Mouse (Mus musculus): Measurements from ENCODE around the gene Agbl3.

Gene Agbl3

DNA sequence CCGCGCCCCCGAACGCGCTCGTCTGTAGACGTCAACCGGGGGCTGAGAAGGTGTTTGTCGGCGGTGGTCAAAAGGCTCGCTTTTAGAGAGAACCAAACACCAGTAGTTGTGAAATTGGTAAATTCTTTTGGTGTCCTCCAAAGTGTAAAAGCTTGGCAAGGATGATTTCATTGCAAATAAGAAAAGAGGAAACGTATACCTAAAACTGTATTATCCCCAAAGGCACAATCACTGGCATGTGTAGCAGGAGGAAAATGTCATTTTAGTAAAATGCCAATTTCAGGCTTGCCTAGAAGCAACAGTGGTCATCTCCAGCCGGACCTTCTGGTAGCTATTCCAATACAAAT is 684 bp downstream of the Agbl3 start:
- in situ Hi-C loops (cut with MboI; ENCODE audit: unreplicated experiment in 2 of 2): no loop called here

- in situ Hi-C loops (cut with MboI; ENCODE audit: unreplicated experiment in 2 of 2): no loop called here
Observed at GRCm38 (mm10) chr6:34782493-34782892, 2.3 kb downstream of the Agbl3 start.

DNA sequence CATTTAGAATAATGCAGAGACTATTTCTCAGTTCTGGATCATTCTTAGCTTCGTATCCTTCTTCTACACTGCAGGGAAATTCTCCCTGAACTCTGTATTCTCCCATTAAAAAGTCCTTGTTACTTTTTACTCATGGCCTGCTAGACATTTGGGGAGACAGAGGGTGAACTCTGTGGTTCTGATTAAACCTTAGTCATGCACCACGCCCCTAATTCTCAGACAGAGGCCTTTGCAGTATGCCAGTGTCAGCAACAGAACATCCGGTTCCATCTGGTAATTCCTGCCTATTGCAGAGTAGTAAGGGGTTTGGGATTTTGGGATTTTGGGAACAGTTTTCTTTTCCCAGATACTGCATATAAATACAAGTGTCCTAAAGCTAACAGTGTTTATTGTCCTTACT is 16.6 kb downstream of the Agbl3 start:
- in situ Hi-C loops (cut with MboI; ENCODE audit: unreplicated experiment in 2 of 2): no loop called here

DNA sequence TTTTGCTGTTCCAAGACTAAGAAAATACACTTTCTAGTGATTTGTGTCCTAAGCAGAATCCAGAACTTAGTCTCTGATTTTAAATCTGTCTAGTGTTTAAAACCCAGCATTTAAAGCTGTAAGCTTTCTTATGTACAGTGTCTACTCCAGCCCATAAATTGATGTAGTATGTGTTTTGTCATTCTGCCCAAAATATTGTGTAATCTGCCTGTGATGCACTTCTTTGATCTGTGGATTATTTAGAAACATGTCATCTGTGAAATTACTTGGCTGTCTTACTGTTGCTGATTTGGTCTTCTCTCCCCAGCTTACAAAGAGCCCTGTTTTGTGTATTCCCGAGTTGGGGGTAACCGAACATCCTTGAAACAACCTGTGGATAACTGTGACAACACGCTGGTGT is 17.7 kb downstream of the Agbl3 start:
- in situ Hi-C loops (cut with MboI; ENCODE audit: unreplicated experiment in 2 of 2): no loop called here

- in situ Hi-C loops (cut with MboI; ENCODE audit: unreplicated experiment in 2 of 2): no loop called here
Observed at GRCm38 (mm10) chr6:34805582-34805981, 25.4 kb downstream of the Agbl3 start.

GRCm38 (mm10) chr6:34810651-34811050 is 30.4 kb downstream of the Agbl3 start:
- in situ Hi-C loops (cut with MboI; ENCODE audit: unreplicated experiment in 2 of 2): no loop called here

DNA sequence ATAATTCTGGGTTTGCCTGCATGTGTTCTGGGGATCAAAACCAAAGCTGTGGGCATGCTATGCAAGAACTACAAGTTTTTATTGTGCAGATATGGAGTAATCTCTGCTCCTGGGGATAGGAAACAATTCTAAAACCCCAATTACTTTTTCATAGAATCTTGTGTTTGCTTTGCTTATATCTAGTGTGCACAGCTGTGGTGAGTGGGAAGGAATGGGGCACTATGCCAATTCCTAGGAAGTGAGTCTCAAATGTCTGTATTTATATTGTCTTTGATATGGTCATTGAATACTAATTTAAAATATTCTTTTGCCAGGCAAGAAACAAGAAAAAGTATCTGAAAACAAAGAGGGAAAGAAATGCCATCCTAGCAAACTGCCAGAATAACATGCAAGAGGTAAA is 44.2 kb downstream of the Agbl3 start:
- in situ Hi-C loops (cut with MboI; ENCODE audit: unreplicated experiment in 2 of 2): no loop called here

GRCm38 (mm10) chr6:34832352-34832751 is 52.1 kb downstream of the Agbl3 start:
- in situ Hi-C loops (cut with MboI; ENCODE audit: unreplicated experiment in 2 of 2): no loop called here

GRCm38 (mm10) chr6:34861546-34862053 is 81.4 kb downstream of the Agbl3 start:
- in situ Hi-C loops (cut with MboI; ENCODE audit: unreplicated experiment in 2 of 2): loop anchor here in 1 of 2 experiments (25.0 kb wide), 1 partner anchor 1599 kb away; no protein-coding TSS in a partner anchor

- in situ Hi-C loops (cut with MboI; ENCODE audit: unreplicated experiment in 2 of 2): loop anchor here in 1 of 2 experiments (25.0 kb wide), 1 partner anchor 1600 kb away; no protein-coding TSS in a partner anchor
Observed at GRCm38 (mm10) chr6:34862381-34862780, 82.1 kb downstream of the Agbl3 start.

- in situ Hi-C loops (cut with MboI; ENCODE audit: unreplicated experiment in 2 of 2): loop anchor here in 1 of 2 experiments (25.0 kb wide), 1 partner anchor 1601 kb away; no protein-coding TSS in a partner anchor
Observed at GRCm38 (mm10) chr6:34862791-34863403, 82.7 kb downstream of the Agbl3 start, which contains the start of gene Tmem140. Gene Tmem140, plus strand, starts transcription at chr6:34863146.

- in situ Hi-C loops (cut with MboI; ENCODE audit: unreplicated experiment in 2 of 2): loop anchor here in 1 of 2 experiments (25.0 kb wide), 1 partner anchor 1602 kb away; no protein-coding TSS in a partner anchor
Observed at GRCm38 (mm10) chr6:34863786-34864514, 83.7 kb downstream of the Agbl3 start.

GRCm38 (mm10) chr6:34865213-34865612 is 85.0 kb downstream of the Agbl3 start:
- in situ Hi-C loops (cut with MboI; ENCODE audit: unreplicated experiment in 2 of 2): loop anchor here in 1 of 2 experiments (25.0 kb wide), 1 partner anchor 1603 kb away; no protein-coding TSS in a partner anchor

GRCm38 (mm10) chr6:34865711-34866593 is 85.7 kb downstream of the Agbl3 start:
- in situ Hi-C loops (cut with MboI; ENCODE audit: unreplicated experiment in 2 of 2): loop anchor here in 1 of 2 experiments (25.0 kb wide), 1 partner anchor 1604 kb away; no protein-coding TSS in a partner anchor

GRCm38 (mm10) chr6:34866786-34867185 is 86.6 kb downstream of the Agbl3 start:
- in situ Hi-C loops (cut with MboI; ENCODE audit: unreplicated experiment in 2 of 2): loop anchor here in 1 of 2 experiments (25.0 kb wide), 1 partner anchor 1604 kb away; no protein-coding TSS in a partner anchor

GRCm38 (mm10) chr6:34867301-34867994 is 87.2 kb downstream of the Agbl3 start:
- in situ Hi-C loops (cut with MboI; ENCODE audit: unreplicated experiment in 2 of 2): loop anchor here in 1 of 2 experiments (25.0 kb wide), 1 partner anchor 1605 kb away; no protein-coding TSS in a partner anchor

- in situ Hi-C loops (cut with MboI; ENCODE audit: unreplicated experiment in 2 of 2): loop anchor here in 1 of 2 experiments (25.0 kb wide), 1 partner anchor 1606 kb away; no protein-coding TSS in a partner anchor
Observed at GRCm38 (mm10) chr6:34867995-34868350, 87.7 kb downstream of the Agbl3 start.

- in situ Hi-C loops (cut with MboI; ENCODE audit: unreplicated experiment in 2 of 2): loop anchor here in 1 of 2 experiments (25.0 kb wide), 1 partner anchor 1606 kb away; no protein-coding TSS in a partner anchor
Observed at GRCm38 (mm10) chr6:34868507-34869217, 88.4 kb downstream of the Agbl3 start.
